Mouse (Mus musculus) myocyte (in vitro differentiated cells): ENCODE data around the gene Brat1.

Experiments
- E2F4 ChIP-seq: IDR thresholded peaks from one replicate; pipeline ENCODE4 v1.6.1; 2011; ENCODE audit warnings: mild to moderate bottlenecking, control low read depth, moderate library complexity; ENCODE audit not compliant: insufficient read depth
- MYOG ChIP-seq, 3 experiments: IDR thresholded peaks; one replicate each; pipeline ENCODE4 v1.6.1; 2011; ENCODE audit warnings: control low read depth in 2 of 3, low read depth in 2 of 3, mild to moderate bottlenecking in 2 of 3; ENCODE audit not compliant: insufficient read length in 2 of 3, control insufficient read depth in 1 of 3, insufficient read depth in 1 of 3

- TF ChIP-seq MYOG (IDR thresholded peaks at IDR 0.05; ENCODE audit: control insufficient read depth in 1 of 3, insufficient read depth in 1 of 3, insufficient read length in 2 of 3, low read depth in 2 of 3) (no peak), E2F4 (no peak)
Observed at GRCm38 (mm10) chr5:140750925-140751324, 46.1 kb downstream of the Brat1 start.
